Mouse (Mus musculus): ENCODE results near the gene Cfap97d2.

The Cfap97d2 gene

GRCm38 (mm10) chr8:13747626-13748025 is 41.9 kb downstream of the Cfap97d2 start:
- DNase-seq = no peak

- DNase-seq = peak; percentile 76 to 87
Measured at GRCm38 (mm10) chr8:13753680-13754079, 48.0 kb downstream of the Cfap97d2 start.

GRCm38 (mm10) chr8:13756480-13756879 is 50.8 kb downstream of the Cfap97d2 start:
- DNase-seq = no peak

GRCm38 (mm10) chr8:13756982-13757804 is 51.5 kb downstream of the Cfap97d2 start, which contains the start of gene Cdc16:
TSS of gene Cdc16 (plus strand) at chr8:13757676.
- peak; percentile 94 for DNase-seq

- DNase-seq = peak; percentile 18 to 53
Measured at GRCm38 (mm10) chr8:13757805-13758727, 52.4 kb downstream of the Cfap97d2 start.

GRCm38 (mm10) chr8:13769206-13769605 is 63.5 kb downstream of the Cfap97d2 start:
- DNase-seq = no peak

GRCm38 (mm10) chr8:13780536-13780935 is 74.8 kb downstream of the Cfap97d2 start:
- DNase-seq = no peak

- peak; percentile 88 to 93 for DNase-seq
Measured at GRCm38 (mm10) chr8:13785250-13785763, 79.6 kb downstream of the Cfap97d2 start, which contains the start of gene Upf3a. TSS of gene Upf3a (plus strand) at chr8:13785615.

GRCm38 (mm10) chr8:13785764-13786299 is 80.1 kb downstream of the Cfap97d2 start:
- DNase-seq = peak; percentile 98 to 99

GRCm38 (mm10) chr8:13789606-13790005 is 83.9 kb downstream of the Cfap97d2 start:
- no peak for DNase-seq

Measured in cerebellum, postnatal 25 days (tissue).